Mouse (Mus musculus): Measurements from ENCODE around the gene Bag6. TPM values are rescaled to one million over a fixed set of nuclear protein-coding genes. Genes with fewer than 3 reads are reported as not detected.

Gene Bag6
- polyA plus RNA-seq, 1 experiment from 2014 or later, result 75.7 TPM

DNA sequence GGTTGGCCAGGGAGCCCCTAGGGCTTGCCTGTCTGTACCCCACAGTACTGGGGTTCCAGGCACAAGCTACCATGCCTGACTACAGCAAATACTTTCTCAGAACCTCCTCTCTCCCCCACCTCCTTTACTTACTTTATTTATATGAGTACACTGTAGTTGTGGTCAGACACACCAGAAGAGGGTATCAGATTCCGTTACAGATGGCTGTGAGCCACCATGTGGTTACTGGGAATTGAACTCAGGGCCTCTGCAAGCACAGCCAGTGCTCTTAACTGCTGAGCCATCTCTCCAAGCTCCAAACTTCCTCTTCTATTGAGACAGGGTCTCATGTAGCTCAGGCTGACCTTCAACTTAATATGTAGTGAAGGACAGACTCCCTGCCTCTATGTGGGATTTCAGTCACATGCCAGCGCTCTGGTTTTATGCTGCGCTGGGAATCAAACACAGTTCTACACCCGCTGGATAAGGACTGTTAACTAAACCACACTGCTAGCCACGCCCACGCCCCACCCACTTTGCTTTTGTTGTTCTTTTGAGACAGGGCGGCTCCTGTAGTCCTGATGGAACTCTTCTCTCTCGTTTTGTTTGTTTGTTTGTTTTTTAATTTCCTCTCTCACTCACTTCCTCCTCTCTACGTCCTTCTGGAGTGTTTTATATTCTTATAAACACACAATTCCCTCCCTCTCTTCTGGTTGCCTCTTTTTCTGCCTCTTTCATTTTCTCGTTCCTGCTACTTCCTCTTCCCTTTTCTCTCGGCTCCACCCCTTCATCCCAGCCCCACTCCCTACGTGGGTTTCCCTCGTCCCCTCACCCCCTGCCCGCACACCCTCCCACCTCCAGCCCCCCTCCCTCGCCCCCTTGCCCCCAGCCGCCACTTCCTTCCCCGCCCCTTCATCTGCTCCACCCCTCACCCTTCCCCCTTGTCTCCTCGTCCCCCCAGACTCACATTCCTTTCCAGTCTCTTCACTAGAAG, 50.9 kb downstream of the Bag6 start:
- no peaks in the 10 kb centered on the region; the same call in 1 of the 2 replicates for H3K4me1 ChIP-seq (ENCODE audit: control insufficient read depth, insufficient read depth, low read length)
- peak overlapping the region; percentile 60 for H3K4me2 ChIP-seq (ENCODE audit: low read length)
- H3K9ac ChIP-seq (ENCODE audit: low read depth, low read length), result peak overlapping the region; percentile 38
- 4% methylated on average over 17 of the region's 18 CpGs for WGBS
- peak overlapping the region; percentile 26 for H3K4me3 ChIP-seq (ENCODE audit: low read depth, low read length)
- peak; percentile 58 for ATAC-seq
- H3K36me3 ChIP-seq (ENCODE audit: control insufficient read depth, insufficient read depth, low read length), result no peaks in the 10 kb centered on the region
- peak overlapping the region; percentile 73 for H3K27ac ChIP-seq (ENCODE audit: low read length)
- H3K9me3 ChIP-seq (replicated peaks; ENCODE audit: control insufficient read depth, low read length, poor library complexity, severe bottlenecking), result no peaks in the 10 kb centered on the region
- H3K27me3 ChIP-seq (ENCODE audit: control insufficient read depth, insufficient read depth, low read depth, low read length), result no peaks in the 10 kb centered on the region

DNA sequence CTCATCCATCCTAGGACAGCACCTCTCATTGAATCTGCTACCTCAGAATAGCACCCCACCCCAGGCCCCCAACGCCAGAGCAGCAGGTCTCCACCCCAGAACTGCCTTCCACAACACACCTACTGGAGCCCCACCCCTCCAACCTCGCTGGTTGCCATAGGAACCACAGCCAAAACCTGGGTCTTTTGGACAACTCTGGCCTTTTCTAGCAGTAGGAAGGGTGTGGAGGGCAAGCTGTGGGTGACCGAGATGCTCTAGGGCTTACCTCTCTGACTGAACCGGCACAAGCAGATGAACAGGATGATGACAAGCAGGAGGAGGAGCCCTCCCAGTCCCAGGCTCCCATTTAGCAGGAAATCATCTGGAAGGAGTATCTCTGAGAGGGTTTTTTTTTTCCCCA, 51.7 kb downstream of the Bag6 start:
- peak; percentile 48; the same call in 1 of the 2 replicates for ATAC-seq
- H3K27me3 ChIP-seq (ENCODE audit: control insufficient read depth, insufficient read depth, low read depth, low read length), result no peaks in the 10 kb centered on the region
- peak overlapping the region; percentile 26 for H3K4me3 ChIP-seq (ENCODE audit: low read depth, low read length)
- H3K4me2 ChIP-seq (ENCODE audit: low read length), result peak overlapping the region; percentile 60
- no peaks in the 10 kb centered on the region; the same call in 1 of the 2 replicates for H3K4me1 ChIP-seq (ENCODE audit: control insufficient read depth, insufficient read depth, low read length)
- 0% methylated on average over 4 of the region's 4 CpGs for WGBS
- H3K27ac ChIP-seq (ENCODE audit: low read length), result peak overlapping the region; percentile 73
- no peaks in the 10 kb centered on the region for H3K9me3 ChIP-seq (replicated peaks; ENCODE audit: control insufficient read depth, low read length, poor library complexity, severe bottlenecking)
- H3K9ac ChIP-seq (ENCODE audit: low read depth, low read length), result peak overlapping the region; percentile 38
- no peaks in the 10 kb centered on the region for H3K36me3 ChIP-seq (ENCODE audit: control insufficient read depth, insufficient read depth, low read length)

DNA sequence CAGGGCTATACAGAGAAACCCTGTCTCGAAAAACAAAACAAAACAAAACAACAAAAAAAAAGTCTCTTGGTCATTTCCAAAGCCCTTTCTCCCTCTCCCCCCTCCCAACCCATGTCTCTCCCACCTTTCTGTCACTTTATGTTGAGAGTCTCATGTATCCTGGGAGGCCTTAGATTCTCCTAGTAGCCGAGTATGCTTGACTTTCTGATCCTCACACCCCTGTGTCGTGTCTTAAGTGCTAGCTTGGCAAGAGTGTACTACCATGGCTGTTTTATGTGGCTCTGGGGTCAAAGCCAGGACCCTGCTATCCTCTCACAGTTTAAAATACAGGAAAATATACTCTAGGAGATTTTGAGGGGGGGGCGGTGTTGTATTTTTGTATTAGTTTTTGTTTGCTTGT, 52.4 kb downstream of the Bag6 start:
- Histone ChIP-seq H3K36me3 (ENCODE audit: control insufficient read depth, insufficient read depth, low read length) (no peaks in the 10 kb centered on the region), H3K4me3 (ENCODE audit: low read depth, low read length) (no peak overlapping the region), H3K27ac (ENCODE audit: low read length) (no peak overlapping the region), H3K9me3 (replicated peaks; ENCODE audit: control insufficient read depth, low read length, poor library complexity, severe bottlenecking) (no peaks in the 10 kb centered on the region), H3K4me1 (ENCODE audit: control insufficient read depth, insufficient read depth, low read length) (no peaks in the 10 kb centered on the region; the same call in 1 of the 2 replicates), H3K27me3 (ENCODE audit: control insufficient read depth, insufficient read depth, low read depth, low read length) (no peaks in the 10 kb centered on the region), H3K4me2 (ENCODE audit: low read length) (no peak overlapping the region), H3K9ac (ENCODE audit: low read depth, low read length) (no peak overlapping the region)
- 74% methylated on average over 4 of the region's 4 CpGs for whole genome bisulfite sequencing
- ATAC-seq, result no peak

DNA sequence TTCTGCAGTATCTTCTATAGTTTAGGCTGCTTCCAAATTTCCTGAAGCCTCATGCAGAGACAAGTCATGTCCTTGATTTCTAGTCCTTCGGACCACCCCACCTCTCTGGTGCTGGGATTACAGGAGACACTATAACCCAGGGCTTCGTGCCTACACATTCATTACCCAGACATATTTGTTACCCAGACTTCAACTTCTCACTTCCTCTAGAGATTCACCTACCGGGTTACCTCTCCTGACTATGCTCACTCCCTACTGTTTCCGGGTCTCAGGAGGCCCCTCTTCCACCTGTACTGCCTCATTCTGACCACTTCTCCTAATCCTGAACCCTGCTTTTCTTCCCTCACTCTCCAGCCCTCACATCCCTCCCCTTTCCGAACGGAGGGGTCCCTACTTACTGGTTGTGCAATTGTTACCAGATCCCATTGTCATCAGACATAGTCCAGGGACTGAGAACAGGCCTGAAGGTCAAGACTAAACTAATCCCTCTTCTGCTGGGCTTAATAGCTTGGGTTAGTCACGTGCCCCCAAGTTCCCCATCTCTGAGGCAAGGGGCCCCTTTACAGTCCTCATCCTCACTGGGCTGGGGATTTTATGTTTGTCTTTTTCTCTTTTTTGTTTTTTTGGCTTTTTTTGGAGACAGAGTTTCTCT, 53.1 kb downstream of the Bag6 start, which contains the start of gene Lst1:
Gene Lst1 (minus strand): TSS at position 481 of the 652 bp plus-strand sequence.
- H3K4me2 ChIP-seq (ENCODE audit: low read length), result no peak within 1 kb of the TSS
- H3K27ac ChIP-seq (ENCODE audit: low read length), result no peak within 1 kb of the TSS
- no peak for ATAC-seq
- H3K36me3 ChIP-seq (ENCODE audit: control insufficient read depth, insufficient read depth, low read length), result no peaks in the 10 kb centered on the region
- no peak within 1 kb of the TSS for H3K9ac ChIP-seq (ENCODE audit: low read depth, low read length)
- no peaks in the 10 kb centered on the region for H3K9me3 ChIP-seq (replicated peaks; ENCODE audit: control insufficient read depth, low read length, poor library complexity, severe bottlenecking)
- WGBS, result 59% methylated on average over 7 of the region's 7 CpGs
- H3K27me3 ChIP-seq (ENCODE audit: control insufficient read depth, insufficient read depth, low read depth, low read length), result no peaks in the 10 kb centered on the region
- H3K4me3 ChIP-seq (ENCODE audit: low read depth, low read length), result no peak within 1 kb of the TSS
- H3K4me1 ChIP-seq (ENCODE audit: control insufficient read depth, insufficient read depth, low read length), result no peaks in the 10 kb centered on the region; the same call in 1 of the 2 replicates

DNA sequence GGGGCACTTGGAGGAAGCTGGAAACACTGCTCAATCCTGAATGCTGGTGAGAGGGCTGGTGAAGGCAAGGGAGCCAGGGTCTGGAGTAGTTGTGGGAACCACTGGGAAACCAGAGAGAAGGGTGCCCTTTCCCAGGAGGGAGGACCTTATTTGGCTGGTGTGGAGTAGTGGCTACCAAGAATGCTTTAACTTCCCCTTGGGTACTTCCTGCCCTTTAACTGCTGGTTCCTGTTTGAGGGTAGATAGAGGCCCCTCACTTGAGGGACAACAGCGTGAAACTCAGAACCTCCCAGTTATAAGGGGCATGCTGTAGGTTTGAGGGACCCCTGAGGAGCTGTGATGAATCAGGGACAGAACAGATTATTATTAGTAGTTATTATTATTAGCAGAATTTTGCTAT, 54.2 kb downstream of the Bag6 start:
- no peak overlapping the region for H3K27ac ChIP-seq (ENCODE audit: low read length)
- H3K4me1 ChIP-seq (ENCODE audit: control insufficient read depth, insufficient read depth, low read length), result no peaks in the 10 kb centered on the region; the same call in 1 of the 2 replicates
- H3K9ac ChIP-seq (ENCODE audit: low read depth, low read length), result no peak overlapping the region
- H3K36me3 ChIP-seq (ENCODE audit: control insufficient read depth, insufficient read depth, low read length), result no peaks in the 10 kb centered on the region
- no peak for ATAC-seq
- no peak overlapping the region for H3K4me3 ChIP-seq (ENCODE audit: low read depth, low read length)
- WGBS, result 79% methylated on average over 1 of the region's 1 CpGs
- no peak overlapping the region for H3K4me2 ChIP-seq (ENCODE audit: low read length)
- H3K27me3 ChIP-seq (ENCODE audit: control insufficient read depth, insufficient read depth, low read depth, low read length), result no peaks in the 10 kb centered on the region
- H3K9me3 ChIP-seq (replicated peaks; ENCODE audit: control insufficient read depth, low read length, poor library complexity, severe bottlenecking), result no peaks in the 10 kb centered on the region

DNA sequence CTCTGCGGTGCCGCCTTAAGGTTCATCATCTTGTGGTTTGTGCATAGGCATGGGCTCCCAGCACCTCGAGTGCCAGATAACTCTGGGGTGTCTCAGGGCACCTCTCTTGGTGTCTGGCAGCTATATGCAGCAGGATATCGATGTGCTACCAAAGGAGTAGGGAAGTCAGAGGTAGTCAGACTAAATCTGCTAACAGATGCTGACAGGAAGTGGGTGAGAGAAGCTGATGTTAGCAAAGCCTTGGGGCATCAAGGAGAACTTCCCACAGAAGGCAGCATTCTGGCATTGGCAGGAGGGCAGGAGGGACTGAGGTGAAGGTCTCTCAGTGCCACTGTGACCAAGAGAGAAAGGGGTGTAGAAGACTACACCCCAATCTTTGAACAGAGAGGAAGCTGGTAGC, 55.1 kb downstream of the Bag6 start:
- WGBS, result 77% methylated on average over 4 of the region's 4 CpGs
- no peak for ATAC-seq

DNA sequence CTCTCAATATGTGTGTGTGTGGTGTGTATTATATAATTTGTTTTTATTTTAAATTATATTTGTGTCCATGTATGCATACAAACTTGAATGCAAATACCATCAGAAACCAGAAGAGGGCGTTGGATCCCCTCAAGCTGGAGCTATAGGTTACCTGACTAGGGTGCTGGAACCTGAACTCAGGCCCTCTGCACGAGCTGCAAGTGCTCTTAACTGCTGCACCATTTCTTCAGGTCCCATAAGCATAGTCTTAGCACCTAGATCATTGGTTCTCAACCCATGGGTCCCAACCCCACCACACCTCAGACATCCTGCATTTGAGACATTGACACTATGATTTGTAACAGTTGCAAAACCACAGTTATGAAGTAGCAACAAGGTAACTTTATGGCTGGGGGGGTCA, 56.7 kb downstream of the Bag6 start:
- WGBS, result 68% methylated on average over 2 of the region's 2 CpGs
- H3K27ac ChIP-seq (ENCODE audit: low read length), result no peak overlapping the region
- peaks cover 9% of the 10 kb centered on the region; the same call in 1 of the 2 replicates for H3K4me1 ChIP-seq (ENCODE audit: control insufficient read depth, insufficient read depth, low read length)
- no peaks in the 10 kb centered on the region for H3K9me3 ChIP-seq (replicated peaks; ENCODE audit: control insufficient read depth, low read length, poor library complexity, severe bottlenecking)
- H3K4me3 ChIP-seq (ENCODE audit: low read depth, low read length), result no peak overlapping the region
- peaks cover 17% of the 10 kb centered on the region for H3K27me3 ChIP-seq (ENCODE audit: control insufficient read depth, insufficient read depth, low read depth, low read length)
- H3K4me2 ChIP-seq (ENCODE audit: low read length), result no peak overlapping the region
- H3K9ac ChIP-seq (ENCODE audit: low read depth, low read length), result no peak overlapping the region
- no peaks in the 10 kb centered on the region for H3K36me3 ChIP-seq (ENCODE audit: control insufficient read depth, insufficient read depth, low read length)
- ATAC-seq, result no peak

More for the DNA sequence above, 55.1 kb downstream of the Bag6 start:
- Histone ChIP-seq H3K27ac (ENCODE audit: low read length) (no peak overlapping the region), H3K4me2 (ENCODE audit: low read length) (no peak overlapping the region), H3K4me1 (ENCODE audit: control insufficient read depth, insufficient read depth, low read length) (no peaks in the 10 kb centered on the region; the same call in 1 of the 2 replicates), H3K9me3 (replicated peaks; ENCODE audit: control insufficient read depth, low read length, poor library complexity, severe bottlenecking) (no peaks in the 10 kb centered on the region), H3K27me3 (ENCODE audit: control insufficient read depth, insufficient read depth, low read depth, low read length) (peaks cover 5% of the 10 kb centered on the region), H3K4me3 (ENCODE audit: low read depth, low read length) (no peak overlapping the region), H3K9ac (ENCODE audit: low read depth, low read length) (no peak overlapping the region), H3K36me3 (ENCODE audit: control insufficient read depth, insufficient read depth, low read length) (no peaks in the 10 kb centered on the region)

DNA sequence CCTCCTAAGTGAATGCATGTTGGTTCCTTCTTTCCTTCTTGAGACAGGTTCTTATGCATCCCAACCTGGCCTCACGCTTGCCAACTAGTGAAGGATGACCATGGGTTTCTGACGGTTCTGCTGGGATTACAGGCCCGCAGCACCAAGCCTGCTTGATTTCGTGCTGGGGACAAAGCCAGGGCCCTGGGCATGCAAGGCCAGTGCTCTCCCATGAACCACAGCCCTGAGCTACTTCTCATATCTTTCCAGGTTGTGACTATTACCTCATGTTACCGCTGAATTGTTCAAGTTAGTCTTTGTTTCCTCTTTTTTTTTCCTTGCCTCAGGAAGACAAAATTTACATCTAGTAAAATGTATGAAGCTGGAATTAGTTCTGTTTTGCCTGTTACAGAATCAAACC, 57.9 kb downstream of the Bag6 start:
- Histone ChIP-seq H3K9ac (ENCODE audit: low read depth, low read length) (no peak overlapping the region), H3K27me3 (ENCODE audit: control insufficient read depth, insufficient read depth, low read depth, low read length) (peaks cover 21% of the 10 kb centered on the region), H3K4me3 (ENCODE audit: low read depth, low read length) (no peak overlapping the region), H3K36me3 (ENCODE audit: control insufficient read depth, insufficient read depth, low read length) (no peaks in the 10 kb centered on the region), H3K4me2 (ENCODE audit: low read length) (no peak overlapping the region), H3K27ac (ENCODE audit: low read length) (no peak overlapping the region), H3K4me1 (ENCODE audit: control insufficient read depth, insufficient read depth, low read length) (peaks cover 9% of the 10 kb centered on the region; the same call in 1 of the 2 replicates), H3K9me3 (replicated peaks; ENCODE audit: control insufficient read depth, low read length, poor library complexity, severe bottlenecking) (no peaks in the 10 kb centered on the region)
- 83% methylated on average over 5 of the region's 5 CpGs for WGBS
- ATAC-seq, result no peak

Measured in midbrain, embryonic 16.5 days (tissue).